Mouse (Mus musculus) bone marrow, adult 2 months (tissue): ENCODE results near the gene Fgd3. TPM values are rescaled to one million over a fixed set of nuclear protein-coding genes. Genes with fewer than 3 reads are reported as not detected.

Source experiments
- H3K27ac ChIP-seq: fragments of 200-500 bp; 2 replicates; pipeline ENCODE4 v1.5.1; 2012; ENCODE audit warnings: low read depth, mild to moderate bottlenecking, control low read depth, inconsistent platforms, low read length; ENCODE audit not compliant: control insufficient read depth, poor library complexity, insufficient read depth
- H3K4me1 ChIP-seq: fragments of 200-500 bp; 2 replicates; pipeline ENCODE4 v1.6.1; 2011; ENCODE audit warnings: low read length; ENCODE audit not compliant: control insufficient read depth, insufficient read depth
- H3K4me3 ChIP-seq: fragments of 200-500 bp; replicated peaks from 2 replicates; pipeline ENCODE3; 2011; ENCODE audit warnings: mild to moderate bottlenecking, low read depth, low read length, control low read depth; ENCODE audit not compliant: control insufficient read depth
- CTCF ChIP-seq: fragments of 200-500 bp; IDR thresholded peaks from 2 replicates; pipeline ENCODE4 v1.5.1; 2011; ENCODE audit warnings: low read length, control low read depth; ENCODE audit not compliant: control insufficient read depth, insufficient read depth
- POLR2A ChIP-seq: fragments of 200-500 bp; IDR thresholded peaks from 2 replicates; pipeline ENCODE4 v1.6.1; 2011; ENCODE audit warnings: low read depth, mild to moderate bottlenecking, control low read depth, low read length, borderline replicate concordance; ENCODE audit not compliant: control insufficient read depth
- WGBS: fragments of 180-500 bp; shearing (Covaris S2); methylation state at CpG from one replicate; pipeline ENCODE4 v1.1.7; 2018; 5-methylcytosine and 5-hydroxymethylcytosine counted together
- polyA plus RNA-seq: library from polyadenylated mRNA; stranded (reverse); fragments of >200 nt; gene quantifications from 2 replicates; pipeline ENCODE4 v1.2.4, GENCODE M21; 2011; ENCODE audit warnings: low replicate concordance; ENCODE audit not compliant: missing spikeins, insufficient read depth, insufficient read length

The Fgd3 gene
- polyA plus RNA-seq, 1 experiment = 31.9 TPM

GRCm38 (mm10) chr13:49257819-49258313 lies 62.2 kb downstream of the Fgd3 start:
- no peak overlapping the region for H3K4me3 ChIP-seq
- 78% methylated on average over 3 of the region's 3 CpGs for WGBS
- H3K27ac ChIP-seq = no peak overlapping the region
- TF ChIP-seq POLR2A (no peak), CTCF (no peak)
- no peaks in the 10 kb centered on the region; the same call in 1 of the 2 replicates for H3K4me1 ChIP-seq

GRCm38 (mm10) chr13:49252746-49253145 lies 67.4 kb downstream of the Fgd3 start:
- TF ChIP-seq CTCF = no peak
- no peak for TF ChIP-seq POLR2A
- 22% methylated on average over 13 of the region's 13 CpGs for WGBS
- H3K4me3 ChIP-seq = no peak overlapping the region
- peaks cover 13% of the 10 kb centered on the region for H3K4me1 ChIP-seq
- H3K27ac ChIP-seq = peak overlapping the region; percentile 67

GRCm38 (mm10) chr13:49252113-49252512 lies 68.0 kb downstream of the Fgd3 start:
- 44% methylated on average over 2 of the region's 2 CpGs for whole genome bisulfite sequencing
- Histone ChIP-seq H3K4me3 (no peak overlapping the region), H3K4me1 (peaks cover 13% of the 10 kb centered on the region), H3K27ac (peak overlapping the region; percentile 73)
- TF ChIP-seq CTCF = no peak
- no peak for TF ChIP-seq POLR2A

- 63% methylated on average over 4 of the region's 4 CpGs for WGBS
- no peak overlapping the region for H3K4me3 ChIP-seq
- TF ChIP-seq CTCF = no peak
- TF ChIP-seq POLR2A = no peak
- peak overlapping the region; percentile 85 for H3K27ac ChIP-seq
- H3K4me1 ChIP-seq = peaks cover 13% of the 10 kb centered on the region
Observed at GRCm38 (mm10) chr13:49250716-49251517, 69.2 kb downstream of the Fgd3 start.

GRCm38 (mm10) chr13:49249634-49250033 lies 70.5 kb downstream of the Fgd3 start:
- Histone ChIP-seq H3K4me3 (no peak overlapping the region), H3K4me1 (peaks cover 13% of the 10 kb centered on the region), H3K27ac (peak overlapping the region; percentile 69)
- WGBS = 64% methylated on average over 2 of the region's 2 CpGs
- TF ChIP-seq POLR2A (no peak), CTCF (no peak)

GRCm38 (mm10) chr13:49248923-49249322 lies 71.2 kb downstream of the Fgd3 start:
- 39% methylated on average over 3 of the region's 3 CpGs for WGBS
- Histone ChIP-seq H3K27ac (no peak overlapping the region), H3K4me1 (peaks cover 13% of the 10 kb centered on the region), H3K4me3 (no peak overlapping the region)
- TF ChIP-seq CTCF (no peak), POLR2A (no peak)

GRCm38 (mm10) chr13:49248467-49248862 lies 71.6 kb downstream of the Fgd3 start, which contains the start of gene Susd3:
Susd3 (minus strand) TSS chr13:49248706.
- Histone ChIP-seq H3K27ac (peak within 1 kb of the TSS; percentile 69), H3K4me1 (peaks cover 13% of the 10 kb centered on the region), H3K4me3 (peak within 1 kb of the TSS; percentile 85)
- TF ChIP-seq CTCF (no peak), POLR2A (no peak)
- WGBS = 32% methylated on average over 8 of the region's 8 CpGs

GRCm38 (mm10) chr13:49247740-49248466 lies 72.2 kb downstream of the Fgd3 start:
- Histone ChIP-seq H3K4me3 (peak overlapping the region; percentile 85), H3K27ac (peak overlapping the region; percentile 43; the same call in 1 of the 2 replicates), H3K4me1 (peaks cover 13% of the 10 kb centered on the region)
- 2% methylated on average over 58 of the region's 58 CpGs for WGBS
- peak; percentile 49; the same call in 1 of the 2 replicates for TF ChIP-seq POLR2A
- no peak for TF ChIP-seq CTCF
